Mouse (Mus musculus) G1E (cell line): ENCODE data around the gene Acnat1.

Source experiments
- CTCF ChIP-seq: IDR thresholded peaks from 2 replicates; pipeline ENCODE4 v1.5.1; 2012; ENCODE audit warnings: low read depth, low read length, inconsistent platforms, mixed read lengths
- GATA1 ChIP-seq: IDR thresholded peaks from 2 replicates; pipeline ENCODE4 v1.6.1; 2012; ENCODE audit warnings: borderline replicate concordance, low read length, inconsistent platforms, mixed read lengths

- TF ChIP-seq CTCF, result no peak
- TF ChIP-seq GATA1, result no peak
These were observed 40.7 kb upstream of the Acnat1 start for GRCm38 (mm10) chr4:49514441-49514840.
